Mouse (Mus musculus): ENCODE results near the gene Dnase1l1. TPM values are rescaled to one million over a fixed set of nuclear protein-coding genes. Genes with fewer than 3 reads are reported as not detected.

Gene Dnase1l1
- total RNA-seq, 2 experiments from 2014 or later = 1.8 to 2.6 TPM

Small RNAs within 50 kb of the gene (microRNA-seq; reads per million reads assigned to microRNA genes)
- gene Mir7091 = 0 reads per million in 2 experiments
- gene Mir7092 = 0 to 0.20 reads per million in 2 experiments

Other genes with a start within 250 kb of the Dnase1l1 start
- gene Opn1mw, start 154.9 kb downstream of the Dnase1l1 start, total RNA-seq (2021) = under 1 TPM in 1 of 2 experiments, not detected in 1; 0.62 TPM
- gene Mecp2, start 147.0 kb downstream of the Dnase1l1 start, total RNA-seq (2021) = 10 to 100 TPM; 75.6 to 88.8 TPM
- not detected for gene Tex28, start 114.5 kb downstream of the Dnase1l1 start, total RNA-seq (2021)
- gene Tktl1, start 105.1 kb downstream of the Dnase1l1 start, total RNA-seq (2021) = under 1 TPM in 1 of 2 experiments, not detected in 1; 0.10 TPM
- gene Flna, start 32.5 kb downstream of the Dnase1l1 start, total RNA-seq (2021) = 100 to 1,000 TPM in 1 of 2 experiments, 10 to 100 TPM in 1; 82.6 to 124 TPM
- gene Emd, start 27.6 kb downstream of the Dnase1l1 start, total RNA-seq (2021) = 10 to 100 TPM; 35.1 to 36.5 TPM
- gene Rpl10, start 11.5 kb downstream of the Dnase1l1 start, total RNA-seq (2021) = 100 to 1,000 TPM; 171 TPM
- 10 to 100 TPM; 48.8 to 64.9 TPM for gene Taz, start 425 bp downstream of the Dnase1l1 start, total RNA-seq (2021)
- 100 to 1,000 TPM; 333 to 352 TPM for gene Atp6ap1, start 14.8 kb upstream of the Dnase1l1 start, total RNA-seq (2021)
- gene Gdi1, start 22.7 kb upstream of the Dnase1l1 start, total RNA-seq (2021) = 100 to 1,000 TPM; 631 to 685 TPM
- gene Fam50a, start 30.7 kb upstream of the Dnase1l1 start, total RNA-seq (2021) = 10 to 100 TPM; 27.2 to 32.3 TPM
- gene Plxna3, start 46.7 kb upstream of the Dnase1l1 start, total RNA-seq (2021) = 10 to 100 TPM; 23.9 to 40.3 TPM
- 10 to 100 TPM; 26.9 to 31.2 TPM for gene Lage3, start 71.3 kb upstream of the Dnase1l1 start, total RNA-seq (2021)
- 10 to 100 TPM; 70.0 to 73.0 TPM for gene Ubl4a, start 90.9 kb upstream of the Dnase1l1 start, total RNA-seq (2021)
- 1 to 10 TPM; 3.0 to 3.5 TPM for gene Slc10a3, start 91.0 kb upstream of the Dnase1l1 start, total RNA-seq (2021)
- gene Fam3a, start 110.9 kb upstream of the Dnase1l1 start, total RNA-seq (2021) = 10 to 100 TPM; 17.8 to 24.9 TPM
- gene Ikbkg, start 111.0 kb upstream of the Dnase1l1 start, total RNA-seq (2021) = 10 to 100 TPM; 51.0 to 56.3 TPM
- gene G6pdx, start 146.9 kb upstream of the Dnase1l1 start, total RNA-seq (2021) = 10 to 100 TPM; 24.9 to 27.7 TPM
- gene Gm6880, start 199.1 kb upstream of the Dnase1l1 start, total RNA-seq (2021) = not detected

Measured in layer of hippocampus, postnatal 25 days (tissue).